Mouse (Mus musculus): ENCODE measurements around the gene Bdh1.

GRCm38 (mm10) chr16:31412321-31412720, 9.8 kb upstream of the Bdh1 start:
- TF ChIP-seq CTCF (IDR thresholded peaks at IDR 0.05) (no peak), EP300 (IDR thresholded peaks at IDR 0.05) (no peak)

All from lung, postnatal 0 days (tissue).